Mouse (Mus musculus) Patski (cell line): ENCODE data around the gene Fmnl1. TPM values are rescaled to one million over a fixed set of nuclear protein-coding genes. Genes with fewer than 3 reads are reported as not detected.
"Not testable (repeated sequence)": the region's sequence is repeated elsewhere in the genome, so short reads cannot be mapped to it uniquely, and the experiment has no call there.

ENCODE experiments used
- ATAC-seq: fragments of 100-300 bp; one replicate; pipeline ENCODE4 v1.8.0; 2021
- CTCF ChIA-PET: fragments of 350-600 bp; sonication (Branson Sonifier 250); formaldehyde crosslinking; loops from one replicate; lab custom pipeline; 2022; ENCODE audit warnings: inconsistent platforms; lab: Charles Lee
- POLR2A ChIA-PET: fragments of 350-600 bp; sonication (Branson Sonifier 250); formaldehyde crosslinking; loops from one replicate; lab custom pipeline; 2022; ENCODE audit warnings: antibody characterized with exemption, inconsistent platforms; lab: Charles Lee
- DNase-seq: peaks from one replicate; pipeline ENCODE4 v3.0.0-alpha.2; 2011; ENCODE audit warnings: low read depth, low spot score
- H3K27me3 ChIP-seq: fragments of 371-371 bp; one replicate; pipeline ENCODE4 v1.5.1; 2021
- CTCF ChIP-seq: fragments of 100-300 bp; IDR thresholded peaks from one replicate; pipeline ENCODE4 v1.5.1; 2021
- in situ Hi-C: fragments of 300-500 bp; cut with MboI; formaldehyde crosslinking; loops from 3 replicates; pipeline ENCODE4 v1.11.1; 2018; ENCODE audit warnings: low pct_unique_long_range_greater_than_20kb, mixed read lengths
- polyA plus RNA-seq: library from polyadenylated mRNA; unstranded; gene quantifications from one replicate; pipeline ENCODE4 v1.2.3, GENCODE M21; 2021

The Fmnl1 gene
- polyA plus RNA-seq, 1 experiment from 2014 or later = 22.4 TPM

- in situ Hi-C loops = no loop called here
- TF ChIP-seq CTCF = no peak
- H3K27me3 ChIP-seq = no peaks in the 10 kb centered on the region
- DNase-seq (no peak), ATAC-seq (no peak)
- ChIA-PET POLR2A (interaction anchor here (1.0 kb wide), 1 partner anchor 19 kb away, joined by 3 read pairs; no protein-coding TSS in a partner anchor), CTCF (interaction anchor here (0.7 to 1.3 kb wide), 3 partner anchors 9 to 110 kb away, joined by 3 to 4 read pairs (median 3); no protein-coding TSS in a partner anchor)
These were observed 44.4 kb downstream of the Fmnl1 start for GRCm38 (mm10) chr11:103215355-103215754.

- ATAC-seq = no peak
- ChIA-PET POLR2A (no interaction called here), CTCF (interaction anchor here (1.0 to 1.5 kb wide), 3 partner anchors 9 to 33 kb away, joined by 3 read pairs; no protein-coding TSS in a partner anchor)
- no peak for TF ChIP-seq CTCF
- in situ Hi-C loops = no loop called here
- H3K27me3 ChIP-seq = no peaks in the 10 kb centered on the region
- DNase-seq = no peak
These were observed 47.0 kb downstream of the Fmnl1 start, which contains the start of gene Spata32 for GRCm38 (mm10) chr11:103217790-103218516. Gene Spata32 (minus strand): TSS chr11:103218432.

- no peak for TF ChIP-seq CTCF
- ChIA-PET CTCF (interaction anchor here (1.0 to 1.3 kb wide), 2 partner anchors 9 to 33 kb away, joined by 3 read pairs; no protein-coding TSS in a partner anchor), POLR2A (no interaction called here)
- ATAC-seq (no peak), DNase-seq (no peak)
- no peaks in the 10 kb centered on the region for H3K27me3 ChIP-seq
- in situ Hi-C loops = no loop called here
These were observed 47.6 kb downstream of the Fmnl1 start for GRCm38 (mm10) chr11:103218517-103218901.

DNA sequence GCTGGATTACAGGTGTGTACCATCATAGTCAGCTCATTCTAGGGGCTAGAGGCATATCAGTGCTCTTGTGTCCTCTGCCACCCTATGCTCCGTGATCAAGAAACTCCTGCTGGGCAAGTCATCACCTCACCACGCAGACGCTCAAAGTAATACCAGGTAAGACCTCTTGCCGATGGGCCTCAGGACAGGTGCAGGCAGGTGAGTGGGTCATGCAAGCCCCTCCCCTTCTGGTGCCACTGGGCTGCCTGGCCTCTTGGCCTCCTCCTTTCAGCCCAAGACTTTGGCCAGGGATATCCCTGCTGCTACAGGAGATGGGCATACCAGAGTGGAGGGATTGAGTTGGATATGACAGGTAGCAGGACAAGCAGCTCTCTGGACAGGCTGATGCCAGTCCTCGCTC lies 48.4 kb downstream of the Fmnl1 start:
- TF ChIP-seq CTCF = no peak
- ChIA-PET POLR2A (no interaction called here), CTCF (interaction anchor here (1.3 kb wide), 1 partner anchor 34 kb away, joined by 3 read pairs; no protein-coding TSS in a partner anchor)
- no peaks in the 10 kb centered on the region for H3K27me3 ChIP-seq
- DNase-seq = no peak
- in situ Hi-C loops = no loop called here
- no peak for ATAC-seq

DNA sequence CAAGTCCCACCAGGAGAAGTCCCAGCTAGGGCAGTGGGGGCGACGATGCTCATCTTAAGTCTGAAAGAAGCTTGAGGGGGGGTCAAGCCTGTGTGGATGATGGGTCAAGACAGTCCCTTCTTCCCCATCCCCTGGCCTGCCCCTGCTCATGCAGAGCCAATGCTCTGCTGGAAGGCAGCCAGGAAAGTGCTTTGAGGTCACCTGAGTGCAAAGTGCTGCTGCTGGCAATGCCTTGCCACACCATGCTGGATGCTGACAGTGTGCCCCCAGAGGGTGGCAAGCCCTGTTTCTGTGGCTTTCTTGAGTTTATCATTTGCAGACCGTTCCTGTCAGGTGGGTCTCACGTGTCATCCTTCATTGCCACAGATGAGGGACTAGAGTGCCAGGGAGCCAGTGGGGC lies 49.1 kb downstream of the Fmnl1 start:
- POLR2A ChIA-PET = no interaction called here
- CTCF ChIA-PET = interaction anchor here (1.0 kb wide), 1 partner anchor 12 kb away, joined by 3 read pairs; no protein-coding TSS in a partner anchor
- no peak for TF ChIP-seq CTCF
- DNase-seq (no peak), ATAC-seq (no peak)
- H3K27me3 ChIP-seq = no peaks in the 10 kb centered on the region
- in situ Hi-C loops = no loop called here

- DNase-seq (no peak), ATAC-seq (no peak)
- POLR2A ChIA-PET = no interaction called here
- H3K27me3 ChIP-seq = no peaks in the 10 kb centered on the region
- CTCF ChIA-PET = no interaction called here
- TF ChIP-seq CTCF = no peak
- in situ Hi-C loops = no loop called here
These were observed 50.5 kb downstream of the Fmnl1 start for GRCm38 (mm10) chr11:103221437-103221836.

GRCm38 (mm10) chr11:103222718-103223117 lies 51.8 kb downstream of the Fmnl1 start:
- ATAC-seq, H3K27me3 ChIP-seq, CTCF ChIA-PET, in situ Hi-C loops, DNase-seq, POLR2A ChIA-PET: not testable (repeated sequence)

DNA sequence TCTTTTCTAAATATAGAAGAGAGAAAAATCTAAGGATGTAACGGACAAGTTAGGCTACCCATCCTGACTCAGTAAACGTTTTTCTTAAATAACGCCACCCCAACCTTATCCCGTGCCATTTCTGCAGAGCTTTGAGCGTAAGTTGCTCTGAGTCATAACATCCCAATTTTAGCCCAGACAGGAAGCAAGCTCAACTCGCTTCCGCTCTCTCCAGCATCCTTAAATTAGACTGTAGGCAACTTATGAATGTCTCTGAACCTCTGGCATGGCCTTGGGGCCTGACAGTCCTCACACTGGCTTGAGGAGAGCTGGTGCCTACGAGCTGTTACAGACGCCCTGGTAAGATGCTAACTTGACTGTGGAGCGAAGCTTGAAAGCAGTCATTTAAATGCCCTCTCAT lies 52.5 kb downstream of the Fmnl1 start:
- in situ Hi-C loops = no loop called here
- ATAC-seq (no peak), DNase-seq (no peak)
- no peaks in the 10 kb centered on the region for H3K27me3 ChIP-seq
- ChIA-PET CTCF (interaction anchor here (1.3 to 1.9 kb wide), 2 partner anchors 101 to 121 kb away, joined by 5 read pairs; no protein-coding TSS in a partner anchor), POLR2A (no interaction called here)
- no peak for TF ChIP-seq CTCF

- DNase-seq = no peak
- in situ Hi-C loops = no loop called here
- POLR2A ChIA-PET = no interaction called here
- no peak for ATAC-seq
- H3K27me3 ChIP-seq = no peaks in the 10 kb centered on the region
- TF ChIP-seq CTCF = no peak
- CTCF ChIA-PET = interaction anchor here (1.0 to 1.9 kb wide), 4 partner anchors 8 to 121 kb away, joined by 4 to 5 read pairs (median 4); no protein-coding TSS in a partner anchor
These were observed 53.1 kb downstream of the Fmnl1 start for GRCm38 (mm10) chr11:103223951-103224456.

DNA sequence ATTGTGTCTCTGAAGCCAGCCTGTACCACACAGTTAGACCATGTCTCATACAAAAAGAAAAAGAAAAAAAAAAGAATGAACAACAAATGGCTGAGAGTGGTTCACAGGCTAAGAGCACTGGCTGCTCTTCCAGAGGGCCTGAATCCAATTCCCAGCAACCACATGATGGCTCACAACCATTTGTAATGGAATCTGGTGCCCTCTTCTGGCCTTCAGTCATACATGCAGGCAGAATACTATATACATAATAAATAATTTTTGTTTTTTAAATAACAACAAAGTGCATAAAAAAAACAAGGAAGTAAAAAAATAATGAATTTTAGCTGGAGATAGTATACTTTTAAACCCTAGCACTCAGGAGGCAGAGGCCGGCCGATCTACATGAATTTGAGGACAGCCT lies 58.7 kb downstream of the Fmnl1 start:
- ATAC-seq (no peak), DNase-seq (no peak)
- CTCF ChIA-PET = interaction anchor here (0.8 kb wide), 1 partner anchor 36 kb away, joined by 3 read pairs; no protein-coding TSS in a partner anchor
- in situ Hi-C loops = loop anchor here (5.0 kb wide), 1 partner anchor 88 kb away; no protein-coding TSS in a partner anchor
- no peak for TF ChIP-seq CTCF
- H3K27me3 ChIP-seq = no peaks in the 10 kb centered on the region
- POLR2A ChIA-PET = no interaction called here

DNA sequence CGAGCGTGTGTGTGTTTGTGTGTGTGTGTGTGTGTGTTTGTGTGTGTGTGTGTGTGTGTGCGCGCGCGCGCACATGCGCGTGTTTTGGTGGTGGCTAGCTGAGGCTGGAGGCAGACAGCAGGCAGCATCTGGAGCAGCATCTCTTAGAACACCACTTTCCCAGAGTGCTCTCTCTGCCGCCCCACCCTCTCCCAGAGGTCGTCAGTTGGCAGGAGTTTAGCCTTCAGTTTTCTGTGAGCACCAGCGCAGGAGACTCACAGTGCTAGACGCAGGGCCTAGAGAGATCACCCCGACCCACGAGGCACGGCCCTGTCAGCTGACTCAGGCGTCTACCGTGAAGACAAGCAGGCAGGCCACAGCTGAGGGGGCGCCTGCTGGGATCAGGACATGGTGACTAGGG lies 59.7 kb downstream of the Fmnl1 start:
- in situ Hi-C loops = loop anchor here (5.0 kb wide), 1 partner anchor 87 kb away; no protein-coding TSS in a partner anchor
- ChIA-PET CTCF (no interaction called here), POLR2A (no interaction called here)
- no peak for ATAC-seq
- DNase-seq = no peak
- H3K27me3 ChIP-seq = no peaks in the 10 kb centered on the region
- TF ChIP-seq CTCF = no peak
